Mouse (Mus musculus) cerebellum, adult 2 months (tissue): ENCODE measurements around the gene Lzic. TPM values are rescaled to one million over a fixed set of nuclear protein-coding genes. Genes with fewer than 3 reads are reported as not detected.

Experiments used
- DNase-seq, 2 experiments: peaks; one replicate each; pipeline ENCODE4 v3.0.0; 2021
- H3K27ac ChIP-seq: fragments of 200-500 bp; 2 replicates; pipeline ENCODE4 v1.5.1; 2012; ENCODE audit warnings: low read length, control low read depth, inconsistent platforms; ENCODE audit not compliant: insufficient read depth
- H3K27me3 ChIP-seq: fragments of 200-500 bp; 2 replicates; pipeline ENCODE4 v1.6.1; 2012; ENCODE audit warnings: inconsistent platforms, mild to moderate bottlenecking, low read length, moderate library complexity; ENCODE audit not compliant: control insufficient read depth, insufficient read depth
- H3K4me1 ChIP-seq: fragments of 200-500 bp; 2 replicates; pipeline ENCODE4 v1.6.1; 2011; ENCODE audit warnings: low read length; ENCODE audit not compliant: control insufficient read depth, insufficient read depth
- H3K4me3 ChIP-seq: fragments of 200-500 bp; replicated peaks from 2 replicates; pipeline ENCODE3; 2011; ENCODE audit warnings: mild to moderate bottlenecking, low read depth, low read length, control low read depth; ENCODE audit not compliant: insufficient read depth
- CTCF ChIP-seq: fragments of 200-500 bp; IDR thresholded peaks from 2 replicates; pipeline ENCODE4 v1.5.1; 2011; ENCODE audit warnings: low read depth, mild to moderate bottlenecking, control low read depth, low read length, moderate library complexity, borderline replicate concordance; ENCODE audit not compliant: insufficient read depth
- POLR2A ChIP-seq: fragments of 200-500 bp; IDR thresholded peaks from 2 replicates; pipeline ENCODE4 v1.6.1; 2011; ENCODE audit warnings: low read length, control low read depth, borderline replicate concordance; ENCODE audit not compliant: insufficient read depth
- WGBS: fragments of 180-500 bp; shearing (Covaris S2); methylation state at CpG from one replicate; pipeline ENCODE4 v1.1.7; 2018; 5-methylcytosine and 5-hydroxymethylcytosine counted together
- polyA plus RNA-seq: library from polyadenylated mRNA; depleted of rRNA; stranded (reverse); fragments of >200 nt; gene quantifications from 2 replicates; pipeline ENCODE4 v1.2.3, GENCODE M21; 2012; rRNA removed

Gene Lzic
- polyA plus RNA-seq, 1 experiment: 15.3 TPM

DNA sequence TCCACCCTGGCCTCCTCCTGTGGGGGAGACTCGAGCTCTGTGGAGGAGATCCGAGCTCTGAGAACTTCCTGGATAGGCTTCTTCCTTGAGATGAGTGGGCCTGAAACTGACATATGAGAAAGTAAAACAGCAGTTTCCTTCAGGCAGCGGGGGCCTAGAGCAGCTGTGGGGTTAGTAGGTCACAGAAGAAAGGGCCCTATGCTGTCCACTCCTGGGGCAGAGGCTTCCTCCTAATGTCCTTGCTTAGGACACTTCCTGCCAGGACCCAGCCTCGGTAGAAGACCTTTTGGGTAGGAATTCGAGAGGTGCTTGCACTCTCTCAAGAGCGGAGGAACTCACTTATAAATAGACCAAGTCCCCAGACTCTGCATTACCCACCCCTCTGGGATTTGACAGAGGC, 44.7 kb downstream of the Lzic start:
- WGBS: 84% methylated on average over 6 of the region's 6 CpGs
- no peak overlapping the region for H3K27ac ChIP-seq
- TF ChIP-seq CTCF: no peak
- no peak for TF ChIP-seq POLR2A
- no peaks in the 10 kb centered on the region for H3K4me1 ChIP-seq
- DNase-seq: no peak
- no peak overlapping the region for H3K4me3 ChIP-seq
- H3K27me3 ChIP-seq: no peaks in the 10 kb centered on the region

DNA sequence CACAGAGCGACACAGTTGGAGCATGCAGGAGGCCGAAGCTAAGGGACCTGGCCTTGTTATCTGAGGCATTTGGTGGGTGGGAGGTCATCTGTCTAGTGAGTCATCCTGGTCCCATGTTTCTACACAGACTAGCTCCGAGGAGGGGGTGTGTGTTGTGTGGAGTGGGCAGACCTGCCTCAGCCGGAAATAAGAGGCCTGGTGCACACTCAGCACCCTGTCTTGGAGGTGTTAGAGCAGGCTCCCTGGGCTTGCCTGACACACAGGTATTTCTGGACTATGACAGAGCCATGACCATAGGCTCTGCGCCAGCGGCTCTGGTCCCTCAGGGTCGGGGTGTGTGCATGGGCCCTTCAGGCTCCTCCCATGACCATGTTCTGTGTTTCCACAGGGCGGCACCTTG, 54.4 kb downstream of the Lzic start:
- WGBS: 82% methylated on average over 8 of the region's 8 CpGs
- Histone ChIP-seq H3K4me3 (no peak overlapping the region), H3K27ac (no peak overlapping the region), H3K27me3 (no peaks in the 10 kb centered on the region), H3K4me1 (no peaks in the 10 kb centered on the region; the same call in 1 of the 2 replicates)
- TF ChIP-seq CTCF (no peak), POLR2A (no peak)
- DNase-seq: no peak

DNA sequence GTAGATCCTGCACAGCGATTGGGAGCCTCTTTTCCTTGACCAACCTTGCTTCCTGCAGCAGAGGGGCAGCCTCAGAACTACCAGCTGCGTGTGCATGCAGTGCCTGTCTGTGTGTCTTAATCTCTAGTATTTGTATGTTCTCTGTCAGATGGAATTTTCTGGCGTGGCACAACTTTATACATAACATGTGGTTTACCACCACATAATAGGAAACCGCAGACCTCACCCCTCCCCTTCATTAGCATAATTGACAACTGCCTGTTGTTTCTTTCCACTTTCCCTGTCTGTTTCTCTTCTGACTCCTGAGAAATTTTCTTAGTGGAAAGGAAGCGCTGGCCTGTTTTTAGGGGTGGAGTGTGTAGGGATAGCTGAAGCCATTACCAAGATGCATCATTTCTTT, 56.9 kb downstream of the Lzic start:
- TF ChIP-seq POLR2A: no peak
- TF ChIP-seq CTCF: no peak
- no peak overlapping the region for H3K4me3 ChIP-seq
- H3K27me3 ChIP-seq: no peaks in the 10 kb centered on the region
- WGBS: 61% methylated on average over 5 of the region's 5 CpGs
- peaks cover 4% of the 10 kb centered on the region; the same call in 1 of the 2 replicates for H3K4me1 ChIP-seq
- H3K27ac ChIP-seq: no peak overlapping the region
- DNase-seq: no peak

DNA sequence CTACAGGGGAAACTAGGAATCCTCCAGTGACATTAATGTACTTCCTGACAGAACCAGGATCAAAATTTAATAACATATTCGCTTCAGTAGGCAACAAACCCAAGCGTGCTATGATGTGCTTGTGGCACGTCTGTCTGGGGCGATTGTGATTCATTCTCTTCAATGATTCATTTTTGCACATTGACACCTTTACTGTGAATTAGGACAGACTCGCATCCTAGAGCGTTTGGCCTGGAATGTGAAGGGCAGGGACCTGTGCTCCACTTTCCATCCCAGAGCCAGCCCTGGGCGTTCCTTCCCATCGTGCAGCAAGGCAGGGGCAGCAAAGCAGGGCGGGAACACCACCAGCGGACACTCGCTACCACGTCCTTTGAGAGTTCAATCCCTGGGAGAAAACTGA, 57.4 kb downstream of the Lzic start:
- no peak for TF ChIP-seq POLR2A
- no peak for TF ChIP-seq CTCF
- H3K4me3 ChIP-seq: no peak overlapping the region
- peaks cover 4% of the 10 kb centered on the region; the same call in 1 of the 2 replicates for H3K4me1 ChIP-seq
- no peaks in the 10 kb centered on the region for H3K27me3 ChIP-seq
- H3K27ac ChIP-seq: no peak overlapping the region
- DNase-seq: no peak
- 78% methylated on average over 12 of the region's 12 CpGs for WGBS

DNA sequence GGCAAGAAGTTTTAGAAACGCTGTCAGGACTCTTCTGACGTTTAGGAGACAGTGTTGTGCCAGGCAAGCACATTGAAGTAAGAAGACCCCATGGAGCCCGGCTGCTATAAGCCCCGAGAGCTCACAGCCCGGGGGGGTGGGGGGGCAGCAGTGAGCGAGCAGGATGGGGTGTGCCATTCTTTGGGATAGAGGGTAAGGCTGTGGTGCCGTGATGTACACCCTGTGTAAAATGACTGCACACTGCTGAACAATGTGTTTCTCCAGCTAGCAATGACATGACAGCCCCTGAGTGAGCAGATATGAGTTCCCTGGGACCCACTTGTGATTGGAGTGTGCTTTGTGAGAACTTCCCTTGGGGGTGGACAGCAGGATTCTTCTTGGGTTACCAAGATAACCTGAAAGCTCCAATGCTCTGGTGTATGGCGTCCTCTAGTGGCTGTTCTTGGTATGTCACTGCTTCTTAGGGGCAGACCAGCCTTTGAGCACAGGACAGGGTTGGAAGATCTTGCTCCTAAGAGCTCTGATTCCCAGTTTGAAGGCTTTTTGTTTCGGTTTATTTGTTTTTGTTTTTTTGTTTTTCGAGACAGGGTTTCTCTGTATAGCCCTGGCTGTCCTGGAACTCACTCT, 58.0 kb downstream of the Lzic start:
- Histone ChIP-seq H3K4me3 (no peak overlapping the region), H3K27ac (no peak overlapping the region), H3K27me3 (no peaks in the 10 kb centered on the region), H3K4me1 (peaks cover 4% of the 10 kb centered on the region; the same call in 1 of the 2 replicates)
- DNase-seq: peak; percentile 77 to 87
- TF ChIP-seq CTCF (peak; percentile 96), POLR2A (no peak)
- 38% methylated on average over 10 of the region's 10 CpGs for WGBS

DNA sequence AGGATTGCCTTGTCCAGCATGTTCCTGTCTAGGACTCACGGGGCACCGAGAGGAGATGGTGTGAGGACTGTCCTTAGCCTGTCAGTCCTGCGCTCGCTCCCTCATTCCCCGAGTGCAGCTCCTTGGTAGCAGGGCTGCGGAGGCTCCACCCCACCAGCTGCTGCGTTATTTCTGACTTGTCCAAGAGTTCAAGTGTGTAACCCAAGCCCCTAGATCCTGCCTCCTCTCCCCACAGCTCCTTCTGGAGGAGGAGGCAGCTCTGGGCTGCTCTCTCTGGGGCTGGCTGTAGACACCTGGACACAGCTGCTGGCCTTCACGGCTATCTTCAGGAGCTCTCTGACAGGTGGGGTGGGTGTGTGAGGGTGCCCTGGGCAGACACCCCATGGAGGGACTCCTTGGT, 59.9 kb downstream of the Lzic start:
- DNase-seq: peak in 1 of 2 experiments; percentile 41
- Histone ChIP-seq H3K27me3 (no peaks in the 10 kb centered on the region), H3K4me1 (peaks cover 9% of the 10 kb centered on the region), H3K4me3 (no peak overlapping the region), H3K27ac (no peak overlapping the region)
- TF ChIP-seq POLR2A: no peak
- no peak for TF ChIP-seq CTCF
- WGBS: 35% methylated on average over 8 of the region's 8 CpGs

Other genes with a start within 250 kb of the Lzic start
- 254 and 264 TPM in 2 replicates for gene Kif1b, start 177.5 kb upstream of the Lzic start, polyA plus RNA-seq
- gene Ube4b, start 58.5 kb upstream of the Lzic start, polyA plus RNA-seq: 123 and 132 TPM in 2 replicates
- 0.54 and 0.74 TPM in 2 replicates for gene Rbp7, start 30.3 kb upstream of the Lzic start, polyA plus RNA-seq
- 0.41 and 0.51 TPM in 2 replicates for gene Tmem274, start 7.9 kb upstream of the Lzic start, polyA plus RNA-seq
- gene Nmnat1, start within 50 bp of the Lzic start, polyA plus RNA-seq: 11.2 and 11.6 TPM in 2 replicates
- gene Ctnnbip1, start 33.0 kb downstream of the Lzic start, polyA plus RNA-seq: 33.3 and 34.6 TPM in 2 replicates
- gene Clstn1, start 101.2 kb downstream of the Lzic start, polyA plus RNA-seq: 301 and 324 TPM in 2 replicates
- gene Pik3cd, start 217.3 kb downstream of the Lzic start, polyA plus RNA-seq: 8.3 and 8.6 TPM in 2 replicates